Mouse (Mus musculus): Measurements from ENCODE around the gene Ikzf3. TPM values are rescaled to one million over a fixed set of nuclear protein-coding genes. Genes with fewer than 3 reads are reported as not detected.

The Ikzf3 gene
- polyA plus RNA-seq, 1 experiment from 2014 or later, result 0.04 TPM

GRCm38 (mm10) chr11:98540319-98540718, 5.5 kb downstream of the Ikzf3 start:
- H3K27ac ChIP-seq, result no peak overlapping the region
- H3K36me3 ChIP-seq (replicated peaks), result no peaks in the 10 kb centered on the region
- H3K27me3 ChIP-seq, result peaks cover 27% of the 10 kb centered on the region
- H3K9me3 ChIP-seq, result 0 out of 2 replicates have a peak, but pooled peaks cover 3% of the 10 kb centered on the region
- 88% methylated on average over 5 of the region's 5 CpGs for WGBS
- H3K9ac ChIP-seq, result no peak overlapping the region
- no peak overlapping the region for H3K4me2 ChIP-seq
- peaks cover 2% of the 10 kb centered on the region for H3K4me1 ChIP-seq
- no peak overlapping the region for H3K4me3 ChIP-seq (replicated peaks)
- ATAC-seq (ENCODE audit: low FRiP score), result no peak

DNA sequence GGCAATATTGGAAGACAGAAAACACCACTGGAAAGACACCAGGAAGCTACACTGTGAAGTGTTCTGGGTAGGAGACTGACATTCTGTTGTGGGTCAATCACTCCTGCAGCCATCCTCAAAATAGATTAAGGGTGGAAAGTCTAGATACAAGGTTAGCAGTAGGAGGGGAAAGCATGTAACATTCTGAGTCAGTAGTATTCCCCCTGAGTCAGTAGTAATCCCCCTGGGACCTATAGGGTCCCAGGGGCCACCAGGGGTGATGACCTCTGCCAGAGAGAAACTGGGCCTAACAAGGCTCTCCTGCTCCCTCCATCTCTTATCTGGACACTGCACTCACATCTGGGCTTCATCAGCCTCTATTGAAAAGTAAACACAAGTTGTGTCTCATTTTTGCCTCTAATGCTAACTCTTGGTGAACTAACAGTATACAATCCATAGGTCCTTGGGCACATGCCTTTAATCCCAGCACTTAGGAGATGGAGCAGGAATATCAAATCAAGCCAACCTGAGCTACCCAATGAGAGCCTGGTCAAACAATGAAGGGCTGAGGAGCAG, 8.3 kb downstream of the Ikzf3 start:
- Histone ChIP-seq H3K4me2 (no peak overlapping the region), H3K27ac (no peak overlapping the region), H3K9ac (no peak overlapping the region), H3K4me1 (no peaks in the 10 kb centered on the region), H3K36me3 (replicated peaks) (no peaks in the 10 kb centered on the region), H3K27me3 (peaks cover 26% of the 10 kb centered on the region), H3K4me3 (replicated peaks) (no peak overlapping the region), H3K9me3 (0 out of 2 replicates have a peak, but pooled peaks cover 3% of the 10 kb centered on the region)
- ATAC-seq (ENCODE audit: low FRiP score), result no peak

DNA sequence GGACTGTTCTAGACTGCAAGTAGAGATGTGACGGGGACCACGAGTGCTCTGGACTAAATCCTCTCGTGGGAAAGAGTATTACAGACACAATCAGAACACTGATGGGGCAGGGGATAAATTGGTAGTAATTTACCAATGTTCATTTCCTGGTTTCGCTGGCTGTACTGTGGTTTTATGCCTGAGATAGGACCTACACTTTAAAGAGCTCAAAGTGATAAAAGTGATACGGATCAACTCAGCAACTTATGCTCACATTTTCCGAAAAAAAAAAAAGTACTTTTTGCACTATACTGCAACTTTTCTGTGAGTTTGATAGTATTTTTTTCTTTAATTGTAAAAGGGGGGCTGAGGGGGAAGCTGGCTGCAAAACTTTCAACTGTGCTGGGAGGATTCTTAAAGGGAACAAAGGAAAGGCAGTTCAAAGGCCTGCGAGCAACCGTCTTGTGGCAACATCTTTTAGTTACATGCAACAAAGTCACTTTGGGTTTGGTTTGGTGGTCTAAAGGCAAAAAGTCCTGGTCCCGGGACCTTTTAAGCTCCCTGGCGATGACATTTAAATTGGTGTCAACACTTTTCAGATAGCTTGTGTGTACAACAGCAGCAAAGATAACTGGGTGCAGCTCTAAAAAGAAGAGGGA, 18.9 kb downstream of the Ikzf3 start:
- no peak overlapping the region for H3K4me2 ChIP-seq
- no peak overlapping the region for H3K4me3 ChIP-seq (replicated peaks)
- no peak overlapping the region for H3K27ac ChIP-seq
- H3K27me3 ChIP-seq, result 0 out of 2 replicates have a peak, but pooled peaks cover 4% of the 10 kb centered on the region
- ATAC-seq (ENCODE audit: low FRiP score), result no peak
- WGBS, result 76% methylated on average over 10 of the region's 10 CpGs
- H3K4me1 ChIP-seq, result no peaks in the 10 kb centered on the region
- H3K9me3 ChIP-seq, result no peaks in the 10 kb centered on the region
- H3K9ac ChIP-seq, result no peak overlapping the region
- no peaks in the 10 kb centered on the region for H3K36me3 ChIP-seq (replicated peaks)

DNA sequence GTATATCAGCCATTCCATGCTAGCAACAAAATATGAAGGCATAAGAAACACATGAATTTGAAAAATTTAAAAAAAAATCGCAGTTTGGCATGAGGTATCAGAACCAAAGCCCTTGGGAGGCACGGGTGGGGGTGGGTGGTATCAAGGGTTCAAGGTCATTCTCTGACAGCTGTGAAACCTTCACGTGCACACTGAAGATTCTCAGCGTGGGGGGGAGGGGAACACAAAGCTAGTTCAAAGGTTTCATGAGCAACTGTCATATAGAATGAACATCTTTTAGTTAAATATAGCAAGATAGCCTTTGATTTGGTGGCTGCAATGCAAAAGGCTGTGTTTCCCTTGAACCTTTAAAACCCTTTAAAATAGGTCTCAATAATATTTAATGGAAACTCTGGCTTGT, 20.7 kb downstream of the Ikzf3 start:
- Histone ChIP-seq H3K4me3 (replicated peaks) (no peak overlapping the region), H3K9me3 (no peaks in the 10 kb centered on the region), H3K4me1 (no peaks in the 10 kb centered on the region), H3K4me2 (no peak overlapping the region), H3K36me3 (replicated peaks) (no peaks in the 10 kb centered on the region), H3K9ac (no peak overlapping the region), H3K27ac (no peak overlapping the region), H3K27me3 (0 out of 2 replicates have a peak, but pooled peaks cover 4% of the 10 kb centered on the region)
- no peak for ATAC-seq (ENCODE audit: low FRiP score)
- WGBS, result 66% methylated on average over 4 of the region's 4 CpGs

DNA sequence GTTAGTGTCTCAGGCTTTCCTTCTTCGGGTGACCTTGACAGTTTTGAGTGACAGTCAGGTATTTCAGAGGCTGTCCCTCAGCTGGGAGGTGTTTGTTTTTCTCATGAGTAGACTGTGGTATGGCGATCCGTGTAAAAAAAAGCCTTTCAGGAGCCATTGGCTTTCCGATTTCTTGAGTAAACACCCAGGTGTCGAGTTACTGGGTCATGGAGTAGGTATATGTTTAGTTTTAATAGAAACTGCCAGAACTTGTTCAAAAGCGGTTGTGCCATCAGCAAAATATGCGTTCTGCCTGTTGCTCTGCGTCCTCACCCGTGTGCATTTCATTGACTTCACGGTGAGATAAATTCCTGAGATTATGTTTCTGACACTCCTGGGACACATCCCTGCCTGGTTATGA, 25.4 kb downstream of the Ikzf3 start:
- H3K4me2 ChIP-seq, result no peak overlapping the region
- H3K36me3 ChIP-seq (replicated peaks), result no peaks in the 10 kb centered on the region
- no peak overlapping the region for H3K9ac ChIP-seq
- H3K4me3 ChIP-seq (replicated peaks), result no peak overlapping the region
- WGBS, result 72% methylated on average over 10 of the region's 10 CpGs
- no peak overlapping the region for H3K27ac ChIP-seq
- no peaks in the 10 kb centered on the region for H3K4me1 ChIP-seq
- H3K27me3 ChIP-seq, result no peaks in the 10 kb centered on the region
- no peak for ATAC-seq (ENCODE audit: low FRiP score)
- H3K9me3 ChIP-seq, result no peaks in the 10 kb centered on the region

GRCm38 (mm10) chr11:98513356-98513936, 32.4 kb downstream of the Ikzf3 start:
- Histone ChIP-seq H3K9me3 (no peaks in the 10 kb centered on the region), H3K36me3 (replicated peaks) (no peaks in the 10 kb centered on the region), H3K9ac (no peak overlapping the region), H3K27me3 (no peaks in the 10 kb centered on the region; the same call in 1 of the 2 replicates), H3K4me1 (0 out of 2 replicates have a peak, but pooled peaks cover 4% of the 10 kb centered on the region), H3K4me2 (no peak overlapping the region), H3K4me3 (replicated peaks) (no peak overlapping the region), H3K27ac (no peak overlapping the region)
- 54% methylated on average over 6 of the region's 6 CpGs for WGBS
- no peak for ATAC-seq (ENCODE audit: low FRiP score)

GRCm38 (mm10) chr11:98512881-98513280, 33.0 kb downstream of the Ikzf3 start:
- H3K9me3 ChIP-seq, result no peaks in the 10 kb centered on the region
- ATAC-seq (ENCODE audit: low FRiP score), result no peak
- no peak overlapping the region for H3K9ac ChIP-seq
- H3K27me3 ChIP-seq, result no peaks in the 10 kb centered on the region; the same call in 1 of the 2 replicates
- H3K4me1 ChIP-seq, result 0 out of 2 replicates have a peak, but pooled peaks cover 4% of the 10 kb centered on the region
- H3K27ac ChIP-seq, result no peak overlapping the region
- 96% methylated on average over 13 of the region's 13 CpGs for WGBS
- no peaks in the 10 kb centered on the region for H3K36me3 ChIP-seq (replicated peaks)
- no peak overlapping the region for H3K4me2 ChIP-seq
- no peak overlapping the region for H3K4me3 ChIP-seq (replicated peaks)

GRCm38 (mm10) chr11:98510125-98510524, 35.7 kb downstream of the Ikzf3 start:
- H3K9me3 ChIP-seq, result no peaks in the 10 kb centered on the region
- 95% methylated on average over 8 of the region's 8 CpGs for WGBS
- H3K4me3 ChIP-seq (replicated peaks), result no peak overlapping the region
- no peaks in the 10 kb centered on the region; the same call in 1 of the 2 replicates for H3K27me3 ChIP-seq
- no peaks in the 10 kb centered on the region for H3K36me3 ChIP-seq (replicated peaks)
- no peak overlapping the region for H3K9ac ChIP-seq
- 0 out of 2 replicates have a peak, but pooled peaks cover 4% of the 10 kb centered on the region for H3K4me1 ChIP-seq
- no peak overlapping the region for H3K4me2 ChIP-seq
- ATAC-seq (ENCODE audit: low FRiP score), result no peak
- H3K27ac ChIP-seq, result no peak overlapping the region

DNA sequence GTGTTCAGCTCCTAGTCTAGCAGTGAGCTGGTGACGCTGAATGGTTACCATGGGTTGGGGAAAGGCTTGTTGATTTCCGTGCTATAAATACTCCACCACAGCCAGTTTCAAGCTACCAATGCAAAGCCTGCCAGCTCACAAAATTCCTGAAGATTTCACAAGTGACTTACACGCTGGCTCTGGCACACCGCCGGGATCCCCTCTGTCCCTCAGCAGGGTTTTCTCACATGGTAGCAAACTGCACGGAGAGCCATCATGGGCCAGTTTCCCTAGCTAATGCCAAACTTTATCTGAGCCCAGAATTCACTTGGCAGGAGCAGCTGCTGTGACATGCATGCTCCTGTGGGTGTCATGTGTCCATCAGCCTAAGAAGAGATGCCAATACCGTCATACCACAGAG, 36.4 kb downstream of the Ikzf3 start:
- H3K9ac ChIP-seq, result no peak overlapping the region
- WGBS, result 84% methylated on average over 7 of the region's 7 CpGs
- no peak overlapping the region for H3K27ac ChIP-seq
- H3K36me3 ChIP-seq (replicated peaks), result no peaks in the 10 kb centered on the region
- no peak overlapping the region for H3K4me3 ChIP-seq (replicated peaks)
- ATAC-seq (ENCODE audit: low FRiP score), result no peak
- H3K4me1 ChIP-seq, result 0 out of 2 replicates have a peak, but pooled peaks cover 4% of the 10 kb centered on the region
- H3K27me3 ChIP-seq, result no peaks in the 10 kb centered on the region; the same call in 1 of the 2 replicates
- H3K9me3 ChIP-seq, result no peaks in the 10 kb centered on the region
- no peak overlapping the region for H3K4me2 ChIP-seq

DNA sequence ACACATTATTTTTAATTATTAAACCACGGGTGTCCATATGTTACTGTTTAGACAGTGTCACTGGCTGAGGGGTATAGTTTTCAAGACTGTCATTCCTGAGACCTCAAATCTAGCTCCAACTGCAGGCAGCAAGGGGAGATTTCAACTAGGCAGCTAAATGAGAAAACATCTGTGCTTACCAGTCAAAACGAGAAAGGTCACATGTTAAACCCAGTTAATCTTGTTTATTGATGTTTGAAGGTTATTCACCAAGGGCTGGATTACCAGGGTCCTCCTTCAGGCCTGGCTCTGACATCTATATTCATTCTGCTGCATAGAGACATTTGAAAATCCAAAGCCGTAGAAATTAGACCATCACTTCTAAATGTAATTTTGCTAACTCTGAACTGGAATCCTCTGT, 40.9 kb downstream of the Ikzf3 start:
- Histone ChIP-seq H3K36me3 (replicated peaks) (no peaks in the 10 kb centered on the region), H3K27me3 (peaks cover 25% of the 10 kb centered on the region), H3K9ac (no peak overlapping the region), H3K4me3 (replicated peaks) (no peak overlapping the region), H3K9me3 (no peaks in the 10 kb centered on the region), H3K4me1 (no peaks in the 10 kb centered on the region), H3K4me2 (no peak overlapping the region), H3K27ac (no peak overlapping the region)
- WGBS, result 77% methylated on average over 3 of the region's 3 CpGs
- ATAC-seq (ENCODE audit: low FRiP score), result no peak

DNA sequence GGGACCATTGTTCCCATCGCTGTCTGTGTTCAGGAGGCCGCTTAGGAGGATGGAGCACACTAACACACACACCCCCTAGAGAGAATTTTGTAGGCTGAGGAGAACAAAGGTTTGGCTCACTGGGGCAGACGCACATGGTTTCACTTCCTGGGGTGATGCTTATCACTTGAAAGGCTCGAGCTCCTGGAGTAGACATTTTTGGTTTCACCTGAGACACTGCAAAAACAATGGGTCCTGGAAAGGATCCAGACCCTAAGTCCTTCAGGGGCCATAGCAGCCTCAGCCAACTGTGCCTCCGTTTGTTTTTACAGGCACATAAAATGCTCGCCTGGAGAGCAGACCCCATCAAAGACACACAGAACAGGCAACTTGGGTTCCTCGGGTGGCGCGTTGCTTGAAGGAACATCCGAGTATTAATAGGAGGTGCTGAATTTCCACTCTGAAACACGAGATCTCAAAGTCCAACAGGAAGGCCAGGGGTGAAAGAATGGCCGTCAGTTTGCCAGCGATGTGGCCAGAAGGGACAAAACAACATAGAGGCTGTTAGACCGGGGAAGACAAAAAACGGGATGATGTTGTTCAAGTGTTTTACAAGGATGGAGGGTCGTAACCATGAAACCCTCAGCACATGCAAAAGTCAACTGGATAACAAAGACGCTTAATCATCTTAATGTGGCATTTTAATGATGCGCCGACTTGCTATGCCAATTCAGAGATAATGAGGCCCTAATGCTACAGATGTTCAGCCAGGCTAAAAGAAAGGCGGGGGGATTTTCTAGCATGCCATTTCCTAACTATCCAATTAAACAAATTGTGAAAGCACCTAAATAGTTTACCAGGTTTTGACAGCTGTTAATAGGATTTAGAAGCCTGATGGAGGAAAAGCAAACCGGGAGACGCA, 48.2 kb downstream of the Ikzf3 start:
- Histone ChIP-seq H3K27ac (no peak overlapping the region), H3K9me3 (no peaks in the 10 kb centered on the region), H3K27me3 (peaks cover 79% of the 10 kb centered on the region), H3K4me2 (no peak overlapping the region), H3K4me1 (peaks cover 16% of the 10 kb centered on the region), H3K36me3 (replicated peaks) (no peaks in the 10 kb centered on the region), H3K9ac (no peak overlapping the region), H3K4me3 (replicated peaks) (no peak overlapping the region)
- ATAC-seq (ENCODE audit: low FRiP score), result no peak
- WGBS, result 31% methylated on average over 22 of the region's 22 CpGs

GRCm38 (mm10) chr11:98495176-98495719, 50.6 kb downstream of the Ikzf3 start:
- Histone ChIP-seq H3K4me2 (no peak overlapping the region), H3K4me1 (peaks cover 16% of the 10 kb centered on the region), H3K9ac (no peak overlapping the region), H3K27ac (no peak overlapping the region), H3K9me3 (no peaks in the 10 kb centered on the region), H3K27me3 (peaks cover 75% of the 10 kb centered on the region), H3K36me3 (replicated peaks) (no peaks in the 10 kb centered on the region), H3K4me3 (replicated peaks) (no peak overlapping the region)
- 88% methylated on average over 5 of the region's 5 CpGs for WGBS
- ATAC-seq (ENCODE audit: low FRiP score), result no peak

Measured in forebrain, embryonic 12.5 days (tissue).